Mouse (Mus musculus) small intestine, adult 2 months (tissue): ENCODE measurements around the gene Utrn.

Experiments used
- CTCF ChIP-seq: fragments of 200-500 bp; IDR thresholded peaks from 2 replicates; pipeline ENCODE4 v1.5.1; 2012; ENCODE audit warnings: low read depth, mild to moderate bottlenecking, control low read depth, inconsistent platforms, low read length, moderate library complexity, mixed read lengths; ENCODE audit not compliant: insufficient replicate concordance, insufficient read length; ENCODE audit errors: extremely low read depth
- POLR2A ChIP-seq: fragments of 200-500 bp; IDR thresholded peaks from 2 replicates; pipeline ENCODE4 v1.6.1; 2012; ENCODE audit warnings: low read depth, mild to moderate bottlenecking, control low read depth, inconsistent platforms, low read length, moderate library complexity

DNA sequence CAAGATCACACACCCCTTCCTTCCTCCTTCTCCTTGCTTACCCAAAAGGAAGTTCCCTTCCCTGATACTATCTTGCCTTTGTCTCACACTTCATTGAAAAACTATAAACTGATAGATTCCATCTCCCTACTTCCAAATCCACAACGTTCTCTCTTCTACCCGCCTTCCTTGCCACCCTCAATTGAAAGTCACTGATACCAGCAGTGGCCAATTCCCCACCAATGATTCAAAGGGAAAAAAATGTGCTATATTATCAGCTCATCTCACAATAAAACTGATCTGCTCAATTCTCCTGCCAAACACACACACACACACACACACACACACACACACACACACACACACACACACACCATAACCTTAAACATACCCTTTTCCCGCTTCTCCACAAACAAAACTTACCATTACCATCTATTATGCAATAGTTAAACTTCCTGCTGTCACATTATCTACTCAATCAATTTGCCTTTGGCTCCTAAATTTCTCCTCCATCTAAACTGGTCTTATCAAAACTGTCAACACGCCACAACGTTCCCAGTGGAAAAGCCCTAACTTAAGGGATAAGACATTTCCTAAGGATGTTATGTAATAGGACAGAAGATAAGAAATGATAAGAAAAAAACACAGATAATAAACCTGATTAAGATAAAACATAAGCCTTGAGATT, 399.6 kb downstream of the Utrn start:
- TF ChIP-seq POLR2A = no peak
- no peak for TF ChIP-seq CTCF
